Mouse (Mus musculus) small intestine, adult 2 months (tissue): ENCODE data around the gene Jam3.

Source experiments
- CTCF ChIP-seq: fragments of 200-500 bp; IDR thresholded peaks from 2 replicates; pipeline ENCODE4 v1.5.1; 2012; ENCODE audit warnings: low read depth, mild to moderate bottlenecking, control low read depth, inconsistent platforms, low read length, moderate library complexity, mixed read lengths; ENCODE audit not compliant: insufficient replicate concordance, insufficient read length; ENCODE audit errors: extremely low read depth
- POLR2A ChIP-seq: fragments of 200-500 bp; IDR thresholded peaks from 2 replicates; pipeline ENCODE4 v1.6.1; 2012; ENCODE audit warnings: low read depth, mild to moderate bottlenecking, control low read depth, inconsistent platforms, low read length, moderate library complexity

DNA sequence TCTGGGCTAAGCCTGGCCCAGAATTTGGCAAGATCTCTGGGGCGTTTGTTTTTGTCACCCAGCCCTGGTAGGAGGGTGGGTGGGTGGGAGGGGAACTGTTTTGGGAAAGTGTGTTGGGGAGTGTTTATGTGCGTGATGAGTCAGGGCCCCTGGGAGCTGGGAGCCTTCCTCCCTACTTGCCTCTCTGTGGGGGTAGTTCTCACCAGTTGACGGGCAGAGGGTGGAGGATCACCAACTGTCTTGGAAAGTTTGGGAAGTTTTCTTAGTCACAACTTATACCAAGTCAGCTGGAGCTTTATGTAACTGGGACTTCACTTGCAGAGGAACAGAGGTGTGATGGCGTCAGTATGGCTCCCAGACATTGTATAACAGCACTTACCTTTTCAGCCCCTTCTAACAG, 23.7 kb upstream of the Jam3 start:
- TF ChIP-seq CTCF (no peak), POLR2A (no peak)
